Mouse (Mus musculus): ENCODE results near the gene Btbd35f6. TPM values are rescaled to one million over a fixed set of nuclear protein-coding genes. Genes with fewer than 3 reads are reported as not detected.
"Not testable (repeated sequence)": the region's sequence is repeated elsewhere in the genome, so short reads cannot be mapped to it uniquely, and the experiment has no call there.

Btbd35f6 gene
- total RNA-seq (2021) = not detected
- long read RNA-seq, experiment 1 = 0 reads
- long read RNA-seq, experiment 2 = 0 reads

GRCm38 (mm10) chrX:33956440-33956839 lies at the start of gene Btbd35f6:
Gene Btbd35f6, minus strand, starts transcription at chrX:33956540.
- not testable (repeated sequence) for DNase-seq (ENCODE audit: low spot score in 2 of 2)

GRCm38 (mm10) chrX:33986716-33987115 lies 30.4 kb upstream of the Btbd35f6 start, which contains the start of gene Gm21870:
Gene Gm21870, minus strand, starts transcription at chrX:33986816.
- not testable (repeated sequence) for DNase-seq (ENCODE audit: low spot score in 2 of 2)

DNA sequence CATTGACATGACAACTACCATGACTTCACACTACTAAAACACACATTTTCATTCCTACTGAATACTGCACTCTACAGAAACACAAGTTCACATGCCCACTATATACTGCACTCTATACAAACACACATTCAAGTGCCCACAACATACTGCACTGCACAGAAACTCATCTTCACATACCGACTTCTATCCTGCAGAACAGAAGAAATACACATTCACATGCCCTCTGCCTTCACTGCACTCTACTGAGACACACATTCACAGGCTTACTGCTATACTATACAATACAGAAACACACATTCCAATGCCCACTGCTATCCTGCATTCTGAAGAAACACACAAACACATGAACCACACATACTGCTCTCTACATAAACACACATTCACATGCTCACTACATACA lies 26.1 kb downstream of the Btbd35f6 start:
- DNase-seq (ENCODE audit: low spot score in 2 of 2) = not testable (repeated sequence)

GRCm38 (mm10) chrX:33928225-33928624 lies 28.1 kb downstream of the Btbd35f6 start:
- DNase-seq (ENCODE audit: low spot score in 2 of 2) = not testable (repeated sequence)

DNA sequence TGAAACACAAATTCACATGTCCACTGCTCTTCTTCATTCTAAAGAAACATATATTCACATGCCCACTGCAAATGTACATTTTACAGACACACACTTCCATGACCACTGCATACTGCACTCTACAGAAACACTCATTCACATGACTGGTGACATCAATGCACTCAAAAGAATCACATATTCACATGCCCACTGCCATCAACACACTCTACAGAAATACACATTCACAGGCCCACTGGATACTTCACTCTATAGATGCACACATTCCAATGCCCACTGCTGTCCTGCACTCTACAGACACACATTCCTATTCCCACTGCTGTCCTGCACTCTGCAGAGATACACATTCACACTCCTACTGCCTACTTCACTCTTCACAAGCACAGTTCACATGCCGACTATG lies 30.0 kb downstream of the Btbd35f6 start:
- DNase-seq (ENCODE audit: low spot score in 2 of 2) = not testable (repeated sequence)

GRCm38 (mm10) chrX:33925420-33925819 lies 30.9 kb downstream of the Btbd35f6 start:
- not testable (repeated sequence) for DNase-seq (ENCODE audit: low spot score in 2 of 2)

Other genes with a start within 250 kb of the Btbd35f6 start
- not detected for gene Gm21870, start 30.3 kb upstream of the Btbd35f6 start, total RNA-seq (2021)
- not detected for gene Btbd35f9, start 205.0 kb upstream of the Btbd35f6 start, total RNA-seq (2021)

All from layer of hippocampus, postnatal 14 days (tissue).